Mouse (Mus musculus) myocyte (in vitro differentiated cells): Measurements from ENCODE around the gene Ddo. TPM values are rescaled to one million over a fixed set of nuclear protein-coding genes. Genes with fewer than 3 reads are reported as not detected.

ENCODE experiments used
- H3K27me3 ChIP-seq: one replicate; pipeline ENCODE4 v1.6.1; 2011; ENCODE audit not compliant: control insufficient read depth, insufficient read depth, insufficient read length
- H3K36me3 ChIP-seq: one replicate; pipeline ENCODE4 v1.6.1; 2011; ENCODE audit not compliant: control insufficient read depth, insufficient read depth
- H3K4me2 ChIP-seq: one replicate; pipeline ENCODE4 v1.6.1; 2011; ENCODE audit warnings: low read depth, control low read depth
- H3K4me3 ChIP-seq: one replicate; pipeline ENCODE4 v1.5.1; 2011; ENCODE audit warnings: mild to moderate bottlenecking, control low read depth, moderate library complexity
- H3K79me2 ChIP-seq: one replicate; pipeline ENCODE4 v1.6.1; 2011; ENCODE audit not compliant: control insufficient read depth, insufficient read depth
- H3ac ChIP-seq: one replicate; pipeline ENCODE4 v1.6.1; 2011; ENCODE audit not compliant: control insufficient read depth, insufficient read length
- CEBPB ChIP-seq: IDR thresholded peaks from 2 replicates; pipeline ENCODE4 v1.6.1; 2011; ENCODE audit warnings: mild to moderate bottlenecking, moderate library complexity; ENCODE audit not compliant: poor library complexity, insufficient read depth, severe bottlenecking
- E2F4 ChIP-seq: IDR thresholded peaks from one replicate; pipeline ENCODE4 v1.6.1; 2011; ENCODE audit warnings: mild to moderate bottlenecking, control low read depth, moderate library complexity; ENCODE audit not compliant: insufficient read depth
- MAX ChIP-seq: IDR thresholded peaks from one replicate; pipeline ENCODE4 v1.6.1; 2011; ENCODE audit warnings: low read depth, mild to moderate bottlenecking, control low read depth
- MYOD1 ChIP-seq, 3 experiments: IDR thresholded peaks; one replicate each; pipeline ENCODE4 v1.6.1; 2011; ENCODE audit warnings: control low read depth in 2 of 3, low read depth in 2 of 3, mild to moderate bottlenecking in 2 of 3, moderate library complexity in 1 of 3; ENCODE audit not compliant: insufficient read length in 2 of 3, control insufficient read depth in 1 of 3
- MYOG ChIP-seq, 3 experiments: IDR thresholded peaks; one replicate each; pipeline ENCODE4 v1.6.1; 2011; ENCODE audit warnings: control low read depth in 2 of 3, low read depth in 2 of 3, mild to moderate bottlenecking in 2 of 3; ENCODE audit not compliant: insufficient read length in 2 of 3, control insufficient read depth in 1 of 3, insufficient read depth in 1 of 3
- POLR2A ChIP-seq: IDR thresholded peaks from one replicate; pipeline ENCODE4 v1.6.1; 2011; ENCODE audit warnings: low read depth, mild to moderate bottlenecking, control low read depth, moderate library complexity; ENCODE audit not compliant: insufficient read length
- POLR2AphosphoS2 ChIP-seq: IDR thresholded peaks from one replicate; pipeline ENCODE4 v1.6.1; 2011; ENCODE audit warnings: low read depth, control low read depth; ENCODE audit not compliant: insufficient read length
- REST ChIP-seq: IDR thresholded peaks from one replicate; pipeline ENCODE4 v1.6.1; 2011; ENCODE audit warnings: mild to moderate bottlenecking, control low read depth, moderate library complexity; ENCODE audit not compliant: insufficient read depth, insufficient read length
- SRF ChIP-seq: IDR thresholded peaks from one replicate; pipeline ENCODE4 v1.6.1; 2011; ENCODE audit warnings: low read depth; ENCODE audit not compliant: control insufficient read depth, insufficient read length
- TCF12 ChIP-seq: IDR thresholded peaks from one replicate; pipeline ENCODE4 v1.6.1; 2011; ENCODE audit warnings: mild to moderate bottlenecking, control low read depth; ENCODE audit not compliant: poor library complexity, insufficient read depth, severe bottlenecking
- TCF3 ChIP-seq: IDR thresholded peaks from one replicate; pipeline ENCODE4 v1.6.1; 2011; ENCODE audit warnings: low read depth, control low read depth; ENCODE audit not compliant: insufficient read length
- USF1 ChIP-seq: IDR thresholded peaks from one replicate; pipeline ENCODE4 v1.6.1; 2011; ENCODE audit warnings: low read depth, mild to moderate bottlenecking, control low read depth, moderate library complexity
- polyA plus RNA-seq: library from polyadenylated mRNA; unstranded; fragments of >200 nt; fragmentation: generic; extraction: Trizol; gene quantifications from one replicate; pipeline ENCODE4 v1.2.1, GENCODE M21; 2012; ENCODE audit warnings: missing spikeins

Gene Ddo
- polyA plus RNA-seq, 1 experiment: 0.07 TPM

DNA sequence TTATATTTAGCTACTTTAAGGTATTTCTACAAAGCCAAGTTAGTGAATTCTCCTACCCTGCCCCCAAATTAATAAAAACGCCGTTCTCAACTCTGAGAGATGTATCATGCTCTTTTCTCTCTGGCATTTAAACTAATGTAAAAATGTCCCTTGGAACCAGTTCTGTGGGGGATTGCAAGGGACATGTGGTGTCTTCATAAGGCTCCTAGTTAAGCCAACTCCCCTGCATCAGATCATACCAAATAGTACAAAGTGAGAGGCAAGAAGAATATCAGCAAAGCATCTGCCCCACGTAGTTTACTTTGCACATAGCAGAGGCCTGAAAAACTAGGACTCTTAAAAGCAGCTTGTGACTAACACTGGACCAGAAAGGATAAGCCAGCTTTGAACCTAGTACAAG is 86.9 kb downstream of the Ddo start:
- H3K4me2 ChIP-seq: no peak overlapping the region
- TF ChIP-seq TCF3 (no peak), MYOD1 (IDR thresholded peaks at IDR 0.05; ENCODE audit: control insufficient read depth in 1 of 3, insufficient read length in 2 of 3, low read depth in 2 of 3) (no peak), MAX (no peak), USF1 (no peak), E2F4 (no peak), CEBPB (no peak), REST (no peak)
- H3ac ChIP-seq: no peak overlapping the region
- H3K27me3 ChIP-seq: no peaks in the 10 kb centered on the region
- H3K4me3 ChIP-seq: no peak overlapping the region
- no peaks in the 10 kb centered on the region for H3K79me2 ChIP-seq
- H3K36me3 ChIP-seq: no peaks in the 10 kb centered on the region

DNA sequence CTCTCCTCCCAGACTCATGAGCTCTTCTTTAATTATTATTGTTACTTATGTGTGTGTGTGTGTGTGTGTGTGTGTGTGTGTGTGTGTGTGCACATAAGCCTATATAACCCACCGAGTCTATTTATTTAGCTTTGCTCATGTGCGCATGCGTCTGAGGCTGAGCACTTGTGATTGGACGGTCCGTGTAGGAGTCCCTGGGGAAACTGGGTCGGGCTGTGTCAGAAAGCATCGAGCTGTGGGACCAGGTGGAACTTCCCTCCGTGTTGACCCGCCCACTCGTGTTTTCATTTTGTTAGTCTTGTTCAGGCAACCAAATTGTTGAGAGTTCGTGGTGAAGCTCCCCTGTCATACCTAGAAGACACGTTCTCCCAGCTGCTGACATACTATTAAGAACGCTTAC is 88.6 kb downstream of the Ddo start:
- Histone ChIP-seq H3K4me2 (no peak overlapping the region), H3K27me3 (no peaks in the 10 kb centered on the region), H3K36me3 (no peaks in the 10 kb centered on the region), H3K4me3 (no peak overlapping the region), H3K79me2 (no peaks in the 10 kb centered on the region), H3ac (no peak overlapping the region)
- no peak for TF ChIP-seq TCF3

- Histone ChIP-seq H3K79me2 (no peaks in the 10 kb centered on the region), H3K4me3 (no peak overlapping the region), H3ac (no peak overlapping the region), H3K36me3 (no peaks in the 10 kb centered on the region), H3K4me2 (no peak overlapping the region), H3K27me3 (no peaks in the 10 kb centered on the region)
- TF ChIP-seq MYOG (IDR thresholded peaks at IDR 0.05; ENCODE audit: control insufficient read depth in 1 of 3, insufficient read depth in 1 of 3, insufficient read length in 2 of 3, low read depth in 2 of 3) (no peak), E2F4 (no peak), TCF12 (no peak), MYOD1 (IDR thresholded peaks at IDR 0.05; ENCODE audit: control insufficient read depth in 1 of 3, insufficient read length in 2 of 3, low read depth in 2 of 3) (no peak), CEBPB (no peak), REST (no peak), USF1 (no peak), TCF3 (no peak), POLR2AphosphoS2 (no peak)
Observed at GRCm38 (mm10) chr10:40719062-40719461, 89.3 kb downstream of the Ddo start.

- Histone ChIP-seq H3K4me2 (no peak overlapping the region), H3K4me3 (no peak overlapping the region), H3K79me2 (no peaks in the 10 kb centered on the region), H3K36me3 (no peaks in the 10 kb centered on the region), H3K27me3 (no peaks in the 10 kb centered on the region), H3ac (no peak overlapping the region)
- TF ChIP-seq SRF: no peak
- no peak for TF ChIP-seq MYOG (IDR thresholded peaks at IDR 0.05; ENCODE audit: control insufficient read depth in 1 of 3, insufficient read depth in 1 of 3, insufficient read length in 2 of 3, low read depth in 2 of 3)
- no peak for TF ChIP-seq MAX
- TF ChIP-seq TCF3: no peak
- no peak for TF ChIP-seq TCF12
- TF ChIP-seq POLR2AphosphoS2: no peak
- TF ChIP-seq MYOD1 (IDR thresholded peaks at IDR 0.05; ENCODE audit: control insufficient read depth in 1 of 3, insufficient read length in 2 of 3, low read depth in 2 of 3): no peak
- TF ChIP-seq CEBPB: no peak
Observed at GRCm38 (mm10) chr10:40720883-40721282, 91.1 kb downstream of the Ddo start.

- no peaks in the 10 kb centered on the region for H3K36me3 ChIP-seq
- H3K4me3 ChIP-seq: no peak overlapping the region
- TF ChIP-seq SRF: no peak
- TF ChIP-seq MAX: no peak
- no peak for TF ChIP-seq MYOD1 (IDR thresholded peaks at IDR 0.05; ENCODE audit: control insufficient read depth in 1 of 3, insufficient read length in 2 of 3, low read depth in 2 of 3)
- no peak for TF ChIP-seq MYOG (IDR thresholded peaks at IDR 0.05; ENCODE audit: control insufficient read depth in 1 of 3, insufficient read depth in 1 of 3, insufficient read length in 2 of 3, low read depth in 2 of 3)
- TF ChIP-seq REST: no peak
- TF ChIP-seq POLR2A: no peak
- TF ChIP-seq CEBPB: no peak
- H3ac ChIP-seq: no peak overlapping the region
- no peak overlapping the region for H3K4me2 ChIP-seq
- no peaks in the 10 kb centered on the region for H3K79me2 ChIP-seq
- H3K27me3 ChIP-seq: no peaks in the 10 kb centered on the region
Observed at GRCm38 (mm10) chr10:40724342-40724741, 94.5 kb downstream of the Ddo start.

DNA sequence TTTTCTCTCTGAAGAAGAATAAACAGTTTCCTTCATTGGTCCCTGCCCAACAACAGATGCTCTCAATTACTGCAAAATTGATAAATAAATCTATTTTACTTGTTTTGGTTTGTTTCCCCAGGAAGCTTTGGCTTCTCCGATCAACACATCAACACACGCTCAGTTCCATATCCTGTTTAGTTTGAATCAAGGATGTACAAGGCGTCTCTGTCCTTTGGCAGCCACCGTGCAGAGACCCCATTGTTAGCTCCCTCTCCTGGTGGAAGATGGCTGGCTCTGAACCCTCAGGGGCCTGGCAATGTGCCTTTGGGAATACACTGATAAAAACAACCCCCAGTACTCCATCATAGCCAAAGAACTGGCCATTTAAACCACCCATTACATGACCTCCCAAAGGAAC is 95.3 kb downstream of the Ddo start:
- no peaks in the 10 kb centered on the region for H3K79me2 ChIP-seq
- H3ac ChIP-seq: no peak overlapping the region
- no peaks in the 10 kb centered on the region for H3K36me3 ChIP-seq
- H3K4me2 ChIP-seq: no peak overlapping the region
- H3K4me3 ChIP-seq: no peak overlapping the region
- no peak for TF ChIP-seq MYOD1 (IDR thresholded peaks at IDR 0.05; ENCODE audit: control insufficient read depth in 1 of 3, insufficient read length in 2 of 3, low read depth in 2 of 3)
- no peak for TF ChIP-seq MYOG (IDR thresholded peaks at IDR 0.05; ENCODE audit: control insufficient read depth in 1 of 3, insufficient read depth in 1 of 3, insufficient read length in 2 of 3, low read depth in 2 of 3)
- no peak for TF ChIP-seq POLR2AphosphoS2
- no peak for TF ChIP-seq USF1
- no peak for TF ChIP-seq TCF12
- no peak for TF ChIP-seq E2F4
- no peak for TF ChIP-seq POLR2A
- no peak for TF ChIP-seq TCF3
- no peak for TF ChIP-seq CEBPB
- TF ChIP-seq MAX: no peak
- TF ChIP-seq SRF: no peak
- no peak for TF ChIP-seq REST
- no peaks in the 10 kb centered on the region for H3K27me3 ChIP-seq
